Mouse (Mus musculus) ZHBTc4 (cell line): ENCODE results near the gene Sgms1.
A peak's percentile ranks its signal among the peaks of the same experiment; 100 is the strongest.

ENCODE experiments used
- DNase-seq: peaks from one replicate; pipeline ENCODE4 v3.0.0-alpha.2; 2011; ENCODE audit warnings: low read depth, low spot score

The Sgms1 gene

DNA sequence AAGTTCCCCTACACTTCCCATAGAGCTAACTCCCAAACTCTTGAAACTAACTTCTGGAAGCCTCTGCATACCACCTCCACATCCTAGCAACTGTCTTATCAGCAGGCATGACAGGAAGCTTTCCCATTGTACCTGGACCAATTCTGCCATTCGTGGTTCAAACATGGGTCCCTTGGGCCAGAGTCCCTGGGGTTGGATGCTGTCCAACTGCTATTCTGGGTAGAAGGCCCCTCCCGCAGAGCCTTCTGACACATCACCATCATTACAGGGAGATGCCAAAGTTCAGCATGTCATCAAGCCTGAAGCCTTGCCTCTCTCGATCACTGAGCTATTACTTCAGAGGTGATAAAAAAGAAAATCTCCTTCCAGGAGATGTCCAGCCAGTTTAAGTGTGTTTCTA, 175.9 kb downstream of the Sgms1 start:
- no peak for DNase-seq

DNA sequence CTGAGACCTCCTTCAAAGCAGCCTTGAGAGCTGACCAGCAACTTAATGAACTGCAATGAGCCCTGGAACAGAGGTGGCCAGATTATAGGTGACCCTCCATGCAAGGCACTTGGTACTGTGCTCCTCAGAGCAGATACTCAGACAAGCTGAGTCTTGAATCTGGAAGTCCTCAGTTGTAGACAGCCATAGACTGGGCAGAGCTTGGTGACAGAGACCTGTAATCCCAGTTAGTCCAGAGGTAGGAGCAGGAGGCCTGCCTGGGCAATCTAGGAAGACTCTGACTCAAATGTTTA, 178.3 kb downstream of the Sgms1 start:
- no peak for DNase-seq

DNA sequence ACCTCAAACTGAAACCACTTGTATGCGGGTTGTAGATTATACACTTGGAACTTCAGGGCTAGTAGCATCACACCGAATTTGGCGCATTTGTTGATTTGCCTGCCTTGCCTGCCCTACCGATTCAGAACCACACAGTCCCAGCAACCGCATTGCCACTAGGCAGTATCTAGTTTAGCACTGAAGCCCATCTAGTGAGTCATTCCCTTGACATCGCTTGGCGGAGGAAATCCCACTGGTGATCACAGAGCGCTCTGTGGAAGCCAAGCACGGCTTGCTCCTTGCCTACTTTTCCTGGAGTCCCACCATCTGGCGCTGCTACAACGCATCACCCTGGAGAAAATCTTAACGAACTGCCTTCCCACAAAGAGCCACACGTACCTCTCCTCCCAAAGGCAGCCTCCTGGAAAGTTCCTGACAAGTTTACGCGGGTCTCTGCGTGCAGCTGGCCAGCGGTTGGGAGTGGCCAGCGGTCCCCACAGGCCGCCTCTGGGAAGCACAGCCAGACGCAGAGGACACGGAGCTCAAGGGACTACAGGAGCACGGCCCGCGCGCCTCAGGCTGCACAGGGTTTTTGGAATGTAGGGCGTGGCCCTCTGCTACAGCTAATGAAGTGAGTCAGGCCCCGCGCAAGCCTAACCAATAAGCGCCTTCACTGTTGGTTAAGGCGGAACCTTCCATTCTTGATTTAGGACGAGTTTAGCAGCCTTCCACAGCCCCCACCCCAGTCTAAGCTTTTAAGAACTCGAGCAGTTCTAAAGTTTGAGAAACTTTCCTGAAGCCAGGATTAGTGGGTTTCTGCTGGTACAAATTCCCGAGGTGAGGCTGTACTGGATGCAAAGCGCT, 178.8 kb downstream of the Sgms1 start:
- DNase-seq = peak; percentile 96

DNA sequence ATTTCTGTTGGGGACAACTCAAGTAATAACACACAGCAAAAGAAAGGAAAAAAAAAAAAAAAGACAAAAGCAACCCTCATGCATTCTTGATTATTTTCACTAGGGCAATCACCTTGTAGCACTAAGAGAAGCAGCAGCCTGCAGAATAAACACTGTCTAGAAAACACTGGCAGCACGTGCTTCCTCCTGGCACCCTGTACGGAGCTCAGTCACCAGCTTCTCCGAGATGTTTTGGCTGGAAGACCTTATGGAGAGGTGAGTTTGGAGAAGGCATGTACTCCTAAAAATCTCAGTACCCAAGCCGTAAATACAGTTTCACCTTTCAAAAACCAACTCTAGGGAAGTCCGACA, 179.4 kb downstream of the Sgms1 start:
- peak; percentile 32 for DNase-seq

DNA sequence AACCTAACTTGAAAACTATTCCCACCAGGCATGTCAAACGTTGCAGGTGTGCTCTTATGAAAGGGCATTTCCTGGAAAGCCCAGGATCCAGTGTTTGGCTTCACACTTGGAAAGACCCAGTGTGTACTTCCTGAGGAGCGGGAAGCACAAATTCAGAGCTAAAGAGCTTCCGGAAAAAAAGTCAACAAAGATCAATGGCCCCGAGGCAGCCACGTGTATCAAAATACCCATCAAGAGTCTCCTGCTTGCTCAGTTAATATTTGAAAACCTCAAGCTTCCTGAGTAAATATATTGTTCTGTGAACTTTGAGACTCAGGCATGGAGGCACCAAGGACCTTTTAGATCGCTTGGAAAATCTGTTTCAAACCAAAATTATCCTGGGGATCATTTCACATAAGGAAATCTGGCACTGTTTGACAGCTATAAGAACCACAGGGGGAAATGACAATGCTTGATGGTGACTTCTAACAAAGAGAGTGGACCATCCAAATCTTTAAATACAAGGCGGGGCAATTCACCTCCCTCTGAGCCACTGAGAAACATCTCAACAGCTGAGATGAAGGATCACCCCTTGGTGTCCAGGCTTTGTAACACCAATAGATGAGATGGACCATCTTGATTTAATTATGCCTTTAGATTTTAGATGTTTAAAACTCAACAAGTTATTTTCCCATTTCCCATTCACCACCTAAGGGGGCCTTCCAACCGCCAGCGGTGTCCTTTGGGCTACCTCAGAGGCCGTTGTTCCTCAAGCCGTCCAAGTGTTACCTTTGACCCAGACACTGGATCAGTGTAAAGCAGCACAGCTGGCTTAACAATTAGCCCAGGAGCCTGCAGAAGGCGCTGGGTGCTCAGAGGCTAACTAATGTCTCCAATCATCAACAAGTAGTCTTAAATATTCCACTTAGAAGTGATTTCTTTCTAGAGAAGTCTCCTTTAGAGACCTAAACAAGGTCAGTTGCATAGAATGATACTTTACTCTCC, 187.1 kb downstream of the Sgms1 start:
- DNase-seq = no peak

DNA sequence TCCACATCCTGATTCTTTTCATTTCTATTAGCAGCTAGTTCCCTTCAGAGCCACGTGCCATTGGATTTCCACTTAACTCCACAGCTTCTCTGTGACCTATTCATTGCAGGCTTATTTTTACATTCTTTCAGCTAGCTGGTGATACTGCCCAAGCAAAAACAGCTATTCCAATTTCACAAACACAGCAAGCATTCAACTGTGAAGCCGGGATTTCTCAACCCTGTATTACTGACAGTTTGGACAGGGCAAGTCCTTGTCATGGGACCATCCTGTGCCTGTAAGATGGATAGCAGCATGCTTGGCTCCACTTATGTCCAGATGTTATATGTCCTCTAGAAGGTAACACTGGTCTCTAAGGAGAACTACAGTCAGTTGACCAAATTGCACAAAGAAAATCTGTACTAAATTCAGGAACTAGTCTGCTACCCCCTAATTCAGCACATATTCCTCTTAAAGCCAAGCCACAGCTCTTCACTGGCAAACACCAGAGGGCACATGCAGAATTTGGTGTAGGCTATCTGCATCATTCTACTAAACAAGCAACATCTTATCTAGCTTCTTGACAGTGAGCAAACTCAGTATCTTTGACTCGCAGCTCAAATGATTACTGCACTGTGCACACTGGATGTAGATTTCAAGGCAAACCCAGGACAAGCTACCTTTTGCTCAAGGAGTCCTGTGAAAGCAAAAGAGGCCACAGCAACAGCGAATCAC, 189.5 kb downstream of the Sgms1 start:
- no peak for DNase-seq

DNA sequence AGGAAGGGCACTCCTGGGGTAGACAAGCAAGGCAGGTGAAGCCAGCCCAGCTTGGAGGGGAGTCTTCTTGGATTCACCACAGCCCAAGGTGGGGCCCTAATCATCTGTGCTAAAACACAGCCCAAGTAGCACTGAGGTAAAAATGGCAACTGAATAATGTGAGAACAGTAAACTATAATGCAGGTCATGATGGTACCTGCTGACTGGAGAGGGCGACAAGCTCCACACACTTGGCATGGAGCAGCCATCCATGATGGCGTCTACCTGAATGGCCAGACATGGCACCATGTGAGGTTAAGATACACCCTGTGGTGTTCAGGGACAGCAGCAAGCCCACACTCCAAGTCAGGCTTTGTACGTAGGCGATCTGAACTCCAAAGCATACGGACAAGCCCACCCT, 190.4 kb downstream of the Sgms1 start:
- no peak for DNase-seq

DNA sequence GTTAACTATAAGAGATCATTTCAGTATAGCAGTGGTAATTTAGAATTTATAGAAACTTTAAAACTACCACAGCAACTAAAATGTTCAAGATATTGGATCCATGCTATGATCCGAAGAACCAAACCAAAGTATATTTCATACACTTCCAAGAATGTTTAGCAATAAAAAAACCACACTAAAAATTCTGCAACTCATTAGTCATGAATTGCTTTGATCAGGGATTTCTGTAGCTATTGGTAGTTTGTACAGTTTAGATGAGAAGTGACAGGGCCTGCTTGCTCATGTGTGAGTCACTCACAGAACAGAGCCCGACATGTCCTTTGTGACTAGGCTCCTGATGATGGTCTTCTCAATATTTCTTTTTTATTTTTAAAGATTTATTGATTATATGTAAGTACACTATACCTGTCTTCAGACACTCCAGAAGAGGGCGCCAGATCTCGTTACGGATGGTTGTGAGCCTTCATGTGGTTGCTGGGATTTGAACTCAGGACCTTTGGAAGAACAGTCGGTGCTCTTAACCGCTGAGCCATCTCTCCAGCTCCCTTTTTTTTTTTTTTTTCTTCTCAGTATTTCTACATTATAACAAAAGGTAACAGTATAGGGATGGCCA, 190.9 kb downstream of the Sgms1 start:
- DNase-seq = no peak

DNA sequence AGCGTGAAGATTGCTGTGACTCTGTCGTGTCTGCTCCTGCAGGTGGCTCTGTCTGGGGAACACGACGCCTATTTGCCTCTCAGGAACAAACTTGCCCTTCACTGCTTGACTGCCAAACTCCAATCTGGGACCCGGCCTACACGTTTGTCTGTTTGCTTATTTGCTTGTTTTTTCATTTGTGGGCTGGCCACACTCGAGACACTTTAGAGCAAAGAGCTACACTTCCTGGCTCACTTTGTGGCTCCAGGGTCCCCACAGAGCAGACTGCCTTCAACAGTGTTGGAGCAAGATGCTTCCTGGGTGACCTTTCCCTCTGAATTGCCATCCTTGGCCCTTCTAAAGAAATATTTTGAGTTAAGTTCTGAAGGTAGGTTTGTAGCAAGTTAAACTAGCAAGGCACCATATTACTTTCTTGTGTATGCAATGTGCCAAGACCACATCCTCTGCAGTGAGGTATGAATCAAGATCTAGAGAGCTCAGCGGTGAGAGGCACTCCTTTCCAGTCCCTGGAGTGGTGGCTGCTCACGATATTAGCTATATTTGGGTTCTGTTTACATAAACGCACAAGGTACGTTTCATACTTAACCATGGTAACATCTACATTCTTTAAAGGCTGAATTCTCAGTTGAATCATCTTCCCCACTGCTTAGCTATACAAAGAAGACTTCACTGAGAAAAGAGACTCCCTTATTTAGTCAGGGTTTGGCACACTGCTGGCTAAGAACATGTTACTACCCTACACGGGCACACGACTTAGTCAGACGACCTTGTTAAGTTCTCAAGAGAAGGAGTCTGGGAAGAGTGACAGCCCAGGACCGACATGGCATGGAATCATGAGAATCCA, 192.3 kb downstream of the Sgms1 start:
- peak; percentile 21 for DNase-seq

DNA sequence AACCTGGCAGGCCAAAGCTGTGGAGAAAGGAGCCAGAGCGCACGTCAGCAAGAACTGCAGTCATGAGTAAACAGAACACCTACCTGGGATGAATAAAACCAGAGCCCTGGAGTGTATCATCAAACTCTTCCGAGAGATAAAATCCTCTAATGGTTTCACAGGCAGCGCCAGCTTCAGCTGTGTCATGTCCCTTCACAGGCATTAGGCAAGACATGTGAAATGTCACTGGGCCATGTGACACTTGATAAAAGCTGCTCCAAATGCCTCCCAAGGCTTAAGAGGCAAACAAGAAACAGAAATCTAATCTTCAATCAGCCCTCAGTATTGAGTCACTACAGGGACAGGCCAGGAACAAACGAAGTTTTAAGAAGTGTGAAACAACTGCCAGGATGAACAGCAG, 193.3 kb downstream of the Sgms1 start:
- DNase-seq = no peak

DNA sequence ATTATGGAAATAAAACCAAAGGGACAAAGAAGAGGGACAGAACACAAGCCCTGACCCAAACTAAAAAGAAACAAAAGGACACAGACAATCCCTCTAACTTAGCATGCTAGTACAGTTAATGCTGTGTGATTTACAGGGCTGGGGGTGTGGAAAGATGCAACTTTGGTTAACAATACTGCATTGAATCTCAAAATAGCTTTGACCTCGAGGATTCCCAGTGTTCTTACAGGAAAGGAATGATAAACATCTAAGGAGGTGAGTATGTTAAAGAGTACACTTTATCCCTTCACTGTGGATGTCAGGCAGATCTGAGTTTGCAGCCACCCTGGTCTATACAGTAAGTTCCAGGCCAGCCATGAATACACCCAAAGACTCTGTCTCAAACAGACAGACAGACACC, 194.7 kb downstream of the Sgms1 start:
- peak; percentile 91 for DNase-seq

DNA sequence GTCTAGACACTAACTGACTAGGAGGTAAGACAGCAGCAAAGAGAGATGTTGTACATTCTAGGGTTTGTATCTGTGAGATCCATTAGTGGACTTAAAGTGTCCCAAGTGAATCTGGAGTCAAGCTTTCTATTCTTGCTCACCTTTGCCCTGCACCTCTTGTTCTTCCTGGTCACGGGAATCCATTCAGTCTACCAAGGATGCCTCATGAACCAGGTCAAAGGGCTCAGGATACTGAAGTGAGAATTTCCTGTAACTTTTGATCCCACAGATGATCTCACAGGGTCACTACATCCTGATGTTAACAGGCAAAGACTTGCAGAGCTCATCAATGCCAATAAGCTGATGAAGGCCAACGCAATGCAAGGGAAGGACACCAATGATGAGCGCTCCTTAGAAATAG, 195.4 kb downstream of the Sgms1 start:
- no peak for DNase-seq

DNA sequence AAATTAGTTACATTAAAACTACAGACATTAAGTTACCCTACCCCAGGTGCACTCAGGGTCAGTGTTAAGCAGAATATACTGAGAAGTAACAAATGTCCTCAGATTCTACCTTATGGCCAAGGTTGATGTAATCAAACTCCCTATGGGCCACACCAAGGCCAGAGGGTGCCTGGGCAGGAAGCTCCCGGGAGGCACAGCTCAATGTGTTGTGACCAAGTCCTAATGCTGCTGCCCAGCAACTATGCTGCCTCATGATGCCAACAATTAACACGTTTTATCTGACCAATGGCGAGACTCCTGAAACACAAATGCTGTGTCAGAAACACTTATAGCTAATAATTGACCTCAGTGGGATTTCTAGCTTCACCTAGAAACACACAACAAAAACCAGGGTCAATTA, 197.9 kb downstream of the Sgms1 start:
- DNase-seq = no peak

DNA sequence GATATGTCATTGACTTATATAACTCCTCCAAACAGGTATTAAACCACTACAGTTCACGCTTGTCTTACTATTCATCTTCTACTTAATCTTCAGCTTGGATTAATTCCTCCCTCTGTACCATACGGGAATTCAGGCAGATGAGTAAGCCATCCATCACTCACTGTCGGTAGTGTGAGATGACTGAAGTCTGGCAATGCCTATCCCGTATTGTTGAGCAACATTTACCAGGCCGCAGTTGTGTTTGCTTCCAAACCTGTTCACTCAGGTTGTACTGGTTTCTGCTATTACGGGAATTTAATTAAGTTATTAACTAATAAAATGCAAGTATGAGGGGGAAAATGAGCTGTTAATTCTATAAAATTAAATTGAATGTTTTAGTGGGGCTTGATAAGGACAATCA, 199.6 kb downstream of the Sgms1 start:
- DNase-seq = no peak

DNA sequence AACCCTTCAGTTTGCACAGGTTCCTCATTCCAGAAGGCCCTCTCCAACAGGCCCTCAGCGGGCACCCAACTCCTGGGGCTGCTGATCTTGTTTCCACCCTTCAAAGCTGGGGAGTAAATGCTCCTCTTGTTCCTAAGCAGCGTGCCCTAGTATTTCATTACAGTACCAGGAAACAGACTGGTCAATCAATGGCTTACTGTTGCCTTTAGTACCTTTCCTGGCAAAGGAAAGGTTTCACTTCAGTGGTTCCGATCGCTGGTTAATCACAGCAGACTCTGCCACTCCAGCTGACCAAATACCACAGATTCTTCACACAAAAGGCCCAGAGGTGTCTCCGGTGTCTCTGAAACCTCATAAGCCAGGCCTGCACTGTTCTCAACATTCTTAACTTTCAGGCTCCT, 200.5 kb downstream of the Sgms1 start:
- peak; percentile 66 for DNase-seq

DNA sequence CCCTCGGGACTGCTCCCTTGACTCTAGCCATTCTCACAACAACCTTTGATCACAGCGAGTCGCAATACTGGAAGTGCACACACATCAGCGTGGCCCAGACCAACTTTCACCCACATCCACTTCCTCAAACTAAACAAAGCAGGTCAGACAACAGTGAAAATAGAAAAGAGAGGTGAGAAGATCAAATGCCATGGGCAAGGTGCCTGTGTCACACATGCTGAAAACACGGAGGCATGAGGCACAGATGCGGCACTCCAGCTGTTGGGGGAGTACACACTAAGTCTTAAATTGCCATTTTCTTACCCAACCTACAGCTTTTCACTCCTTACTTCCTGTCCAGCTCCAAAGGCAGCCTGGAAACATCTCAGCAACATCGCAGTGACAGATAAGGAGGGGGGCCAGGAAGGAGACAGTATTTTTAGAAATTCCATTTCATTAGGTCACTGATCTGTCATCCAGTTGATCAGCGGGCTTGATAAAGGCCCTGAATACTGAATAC, 202.9 kb downstream of the Sgms1 start:
- no peak for DNase-seq

DNA sequence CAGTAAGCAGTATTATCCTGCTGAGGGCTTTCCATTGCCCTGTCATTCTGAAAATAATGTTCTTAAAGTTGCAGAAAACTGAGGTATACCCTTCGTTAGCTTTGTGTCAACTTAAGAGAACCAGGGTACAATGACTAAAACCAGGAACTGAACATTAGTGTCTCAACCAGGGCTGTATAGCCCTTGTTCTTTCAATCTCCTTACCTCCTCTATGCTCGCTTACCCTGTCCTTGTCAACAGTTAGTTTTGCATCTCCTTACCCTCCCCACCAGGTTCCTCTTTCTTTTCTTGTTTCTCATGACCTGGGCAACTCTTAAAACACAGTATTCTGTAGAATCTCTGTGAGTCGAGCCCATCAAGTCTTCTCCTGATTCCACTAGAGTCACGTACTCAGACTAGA, 206.5 kb downstream of the Sgms1 start:
- no peak for DNase-seq

DNA sequence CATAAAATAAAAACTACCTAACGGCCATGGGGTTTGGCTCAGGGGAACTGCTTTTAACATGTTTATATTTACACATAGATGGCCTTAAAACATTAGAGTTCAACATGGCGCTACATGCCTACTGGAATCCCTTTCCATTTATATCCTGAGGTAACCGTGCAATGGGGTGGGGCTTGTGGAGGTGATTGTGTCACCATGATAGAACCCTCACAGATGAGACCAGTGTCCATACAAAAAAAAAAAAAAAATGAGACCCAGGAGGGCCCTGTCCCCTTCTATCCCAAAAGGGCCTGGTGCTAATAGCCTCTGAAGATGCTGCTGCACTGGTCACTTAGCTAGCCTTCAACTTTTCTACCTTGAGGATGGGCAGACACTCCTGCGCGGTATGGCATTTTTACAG, 207.0 kb downstream of the Sgms1 start:
- DNase-seq = no peak

DNA sequence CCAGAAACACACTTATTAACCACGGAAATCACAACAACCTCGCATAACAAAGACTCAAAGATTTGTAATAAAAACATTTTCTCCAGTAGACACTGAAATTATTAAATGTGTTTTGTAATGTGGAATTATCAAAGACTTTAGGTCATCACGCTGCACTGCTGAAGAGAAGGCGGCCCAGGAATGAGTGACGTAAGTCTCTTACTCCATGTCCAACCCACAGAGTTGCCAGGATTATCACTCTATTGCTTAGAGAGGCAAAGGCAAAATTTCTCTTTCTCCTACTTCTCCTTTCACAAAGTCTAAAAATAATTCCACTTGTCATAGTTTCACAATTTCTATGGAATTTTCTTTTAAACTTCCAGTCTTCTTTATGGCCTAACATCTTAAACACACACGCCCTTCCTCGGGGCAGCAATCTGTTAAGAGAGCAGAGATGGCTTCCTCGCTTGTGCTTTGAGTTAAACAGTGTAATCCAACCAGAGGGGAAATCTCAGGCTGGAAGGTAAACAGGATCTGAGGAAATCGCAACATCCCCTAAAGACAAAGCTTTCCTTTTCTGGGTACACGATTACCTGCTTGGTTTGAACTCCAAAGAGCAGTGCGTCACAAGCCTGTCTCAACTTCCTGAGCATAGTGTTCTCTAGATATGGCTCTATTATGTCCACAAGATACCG, 207.7 kb downstream of the Sgms1 start:
- no peak for DNase-seq
